Mouse (Mus musculus): Measurements from ENCODE around the gene Synpo2l.
"Not testable (repeated sequence)": the region's sequence is repeated elsewhere in the genome, so short reads cannot be mapped to it uniquely, and the experiment has no call there.

The Synpo2l gene

GRCm38 (mm10) chr14:20668154-20668810, at the start of gene Synpo2l:
TSS of gene Synpo2l (minus strand) at chr14:20668354.
- no peak for DNase-seq (ENCODE audit: low spot score)

DNA sequence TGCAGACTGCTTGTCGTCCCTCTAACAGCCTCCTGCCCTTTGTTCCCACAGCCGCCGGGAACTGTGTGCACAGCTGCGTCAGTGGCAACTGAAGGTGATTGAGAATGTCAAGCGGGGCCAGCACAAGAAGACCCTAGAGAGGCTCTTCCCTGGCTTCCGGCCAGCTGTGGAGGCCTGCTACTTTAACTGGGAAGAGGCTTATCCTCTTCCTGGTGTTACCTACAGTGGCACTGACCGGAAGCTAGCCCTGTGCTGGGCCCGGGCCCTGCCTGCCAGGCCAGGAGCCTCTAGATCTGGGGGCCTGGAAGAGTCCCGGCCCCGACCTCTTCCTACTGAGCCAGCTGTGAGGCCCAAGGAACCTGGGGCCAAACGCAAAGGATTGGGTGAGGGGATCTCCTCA, 45.7 kb upstream of the Synpo2l start:
- DNase-seq (ENCODE audit: low spot score): no peak

DNA sequence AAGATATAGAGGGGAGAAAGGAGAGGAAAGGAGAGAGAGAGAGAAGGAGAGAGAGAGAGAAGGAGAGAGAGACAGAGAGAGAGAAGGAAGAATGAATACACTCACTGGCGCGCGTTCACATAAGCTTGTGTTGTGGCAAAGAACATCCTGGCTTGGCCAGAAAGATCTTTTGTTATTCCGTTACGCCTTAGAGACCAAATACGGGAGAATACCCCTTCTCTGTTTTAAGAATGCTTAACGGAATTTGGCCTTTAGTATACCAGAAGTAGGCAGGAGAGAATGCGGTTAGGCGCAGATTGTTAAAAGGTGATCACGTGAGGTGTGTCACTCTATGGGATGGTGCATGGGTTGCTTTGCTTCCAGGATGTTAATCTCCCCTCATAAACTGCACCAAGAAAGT, 40.1 kb upstream of the Synpo2l start:
- DNase-seq (ENCODE audit: low spot score): no peak

DNA sequence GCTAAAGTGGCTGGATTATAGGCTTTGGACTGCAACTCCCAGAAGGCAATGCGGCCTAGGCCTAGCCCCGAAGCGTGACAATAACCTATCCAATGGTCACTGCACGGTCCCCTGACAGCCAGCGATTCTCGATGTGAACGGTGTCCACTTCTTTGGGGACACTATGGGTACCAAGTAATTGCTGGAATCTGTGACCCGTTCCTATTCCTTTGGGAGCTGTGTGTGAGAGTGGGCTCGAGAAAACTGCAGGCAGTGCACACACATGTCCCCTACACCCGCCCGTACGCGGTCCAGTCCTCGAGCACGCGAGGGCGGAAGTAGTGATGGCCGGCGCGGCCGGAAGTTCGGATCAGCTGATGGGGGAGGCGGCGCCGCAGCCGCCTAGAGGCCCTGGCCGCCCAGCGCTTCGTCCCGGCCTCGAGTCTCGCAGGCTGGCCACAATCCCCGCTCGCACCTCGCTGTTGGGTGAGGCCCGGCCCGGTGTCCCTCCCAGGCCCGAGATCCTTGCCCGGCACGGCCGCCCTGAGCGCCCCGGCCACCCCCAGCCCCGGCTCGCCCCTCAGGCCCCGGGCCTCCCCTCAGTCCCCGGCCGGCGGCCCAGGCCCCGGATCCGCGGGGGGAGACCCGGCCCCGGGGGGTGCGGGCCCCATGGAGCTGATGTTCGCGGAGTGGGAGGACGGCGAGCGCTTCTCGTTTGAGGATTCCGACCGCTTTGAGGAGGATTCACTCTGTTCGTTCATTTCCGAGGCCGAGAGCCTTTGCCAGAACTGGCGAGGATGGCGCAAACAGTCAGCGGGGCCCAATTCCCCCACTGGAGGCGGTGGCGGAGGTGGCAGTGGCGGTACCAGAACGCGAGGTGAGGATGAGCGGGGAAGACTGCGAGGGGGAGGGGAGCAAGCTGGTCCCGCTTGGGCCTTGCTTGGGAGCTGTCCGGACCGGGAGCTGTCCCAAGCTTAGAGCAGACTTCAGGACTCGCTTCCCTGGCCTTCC, 39.3 kb upstream of the Synpo2l start, which contains the start of gene Zswim8:
Zswim8 (plus strand) TSS at position 352 of the 990 bp plus-strand sequence.
- DNase-seq (ENCODE audit: low spot score): peak; percentile 93

- DNase-seq (ENCODE audit: low spot score): not testable (repeated sequence)
Measured at GRCm38 (mm10) chr14:20703461-20703860, 35.3 kb upstream of the Synpo2l start.

DNA sequence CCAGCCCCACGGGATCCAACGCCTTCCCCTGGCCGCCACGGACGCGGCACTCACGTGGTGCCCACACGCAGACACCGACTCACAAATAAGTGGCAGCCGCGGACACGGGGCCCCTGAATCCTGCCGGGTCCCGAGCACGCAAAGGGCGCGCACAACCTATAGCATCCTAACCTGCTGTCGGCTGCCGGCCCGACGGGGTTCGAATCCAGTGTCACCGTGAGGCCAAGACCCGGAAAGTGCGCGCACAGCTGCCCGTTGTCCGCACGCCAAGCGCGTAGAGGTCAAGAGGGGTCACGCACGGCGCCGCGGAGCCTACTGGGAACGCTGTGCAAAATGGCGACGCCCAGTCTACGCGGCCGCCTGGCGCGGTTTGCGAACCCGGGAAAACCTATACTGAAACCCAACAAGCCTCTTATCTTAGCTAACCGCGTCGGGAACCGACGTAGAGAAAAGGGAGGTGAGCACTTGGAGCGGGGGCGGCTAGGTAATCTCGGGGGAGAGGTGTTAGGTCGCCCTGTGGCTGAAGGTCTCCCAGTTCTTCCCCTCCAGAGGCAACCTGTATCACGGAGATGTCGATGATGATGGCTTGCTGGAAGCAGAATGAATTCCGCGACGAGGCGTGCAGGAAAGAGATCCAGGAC, 34.7 kb upstream of the Synpo2l start, which contains the start of gene Chchd1:
Chchd1 (plus strand) TSS at position 266 of the 641 bp plus-strand sequence.
- DNase-seq (ENCODE audit: low spot score): peak; percentile 91

- DNase-seq (ENCODE audit: low spot score): no peak
Measured at GRCm38 (mm10) chr14:20702096-20702740, 34.1 kb upstream of the Synpo2l start.

- DNase-seq (ENCODE audit: low spot score): no peak
Measured at GRCm38 (mm10) chr14:20701554-20701953, 33.4 kb upstream of the Synpo2l start.

GRCm38 (mm10) chr14:20700362-20700761, 32.2 kb upstream of the Synpo2l start:
- DNase-seq (ENCODE audit: low spot score): no peak

DNA sequence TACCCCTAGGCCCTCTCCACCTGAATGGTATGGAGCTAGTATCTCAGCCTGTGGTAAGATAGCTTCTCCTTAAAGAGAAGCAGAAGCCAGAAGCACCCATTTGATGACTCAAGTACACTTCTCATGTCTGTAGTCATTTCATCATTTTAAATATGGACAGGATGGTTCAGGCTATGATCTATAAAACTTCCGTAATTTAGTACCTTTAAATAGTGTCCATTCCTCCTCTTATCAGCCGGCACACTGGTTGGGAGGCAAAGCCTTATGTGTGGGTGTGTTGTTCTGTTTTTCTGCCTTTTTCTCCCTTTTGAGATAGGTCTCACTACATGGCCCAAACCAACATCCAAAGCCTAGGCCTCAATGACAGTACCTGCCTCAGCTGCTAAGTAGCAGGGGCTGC, 30.4 kb upstream of the Synpo2l start:
- no peak for DNase-seq (ENCODE audit: low spot score)

DNA sequence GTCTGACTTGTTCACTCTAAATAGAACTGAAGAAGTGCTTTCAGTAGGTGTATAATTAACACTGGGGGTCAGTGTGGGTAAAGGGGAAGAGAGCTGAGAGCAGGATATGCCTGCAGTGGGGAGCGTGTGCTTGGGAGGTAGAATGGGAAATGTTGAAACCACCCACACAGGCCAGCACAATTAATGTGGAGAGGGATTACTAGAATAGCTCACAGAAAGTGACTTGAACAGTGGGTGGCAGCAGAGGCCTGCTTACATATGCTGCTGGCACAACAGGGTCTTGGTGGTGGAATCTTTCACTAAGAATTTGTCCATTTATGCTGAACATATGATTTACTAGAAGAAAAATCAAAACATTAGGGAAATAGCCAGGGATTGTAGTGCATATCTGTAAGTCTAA, 28.8 kb upstream of the Synpo2l start:
- DNase-seq (ENCODE audit: low spot score): peak; percentile 72

- DNase-seq (ENCODE audit: low spot score): no peak
Measured at GRCm38 (mm10) chr14:20695761-20696520, 27.8 kb upstream of the Synpo2l start.

GRCm38 (mm10) chr14:20694884-20695760, 27.0 kb upstream of the Synpo2l start, which contains the start of gene Fut11:
TSS of gene Fut11 (plus strand) at chr14:20694968.
- DNase-seq (ENCODE audit: low spot score): peak; percentile 91

DNA sequence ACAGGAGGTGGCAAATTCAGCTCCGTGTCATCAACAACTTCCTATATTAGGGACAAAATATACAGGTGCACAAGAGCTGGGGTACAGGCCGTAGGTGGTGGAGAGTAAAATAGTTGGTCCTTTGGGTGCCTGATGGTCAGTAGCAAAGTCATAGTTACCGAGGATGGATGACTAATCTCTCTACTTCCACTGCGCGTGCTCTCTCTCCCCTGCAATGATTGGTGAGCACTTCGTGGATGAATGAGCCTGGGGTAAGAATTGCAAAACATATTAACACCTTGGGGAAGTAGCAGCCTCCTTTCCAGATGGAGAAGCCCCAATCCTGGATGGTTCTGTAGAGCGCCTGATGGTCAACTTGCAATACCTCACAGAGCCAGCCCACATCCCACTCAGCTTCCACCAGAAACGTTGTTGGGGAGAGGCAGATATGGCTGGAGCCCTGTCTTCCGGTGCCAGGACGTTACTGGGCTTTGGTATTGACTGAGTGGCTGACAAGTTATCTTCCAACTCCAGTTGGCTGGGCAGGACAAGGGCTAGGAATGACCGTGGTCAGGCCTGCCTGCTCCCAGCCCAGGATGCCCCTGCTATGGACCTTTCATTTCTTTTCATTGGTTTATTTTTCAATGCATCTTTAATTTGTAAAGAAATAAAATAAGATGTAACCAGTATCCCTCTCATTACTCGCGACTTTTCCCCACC, 26.2 kb upstream of the Synpo2l start:
- DNase-seq (ENCODE audit: low spot score): no peak

GRCm38 (mm10) chr14:20693589-20694101, 25.5 kb upstream of the Synpo2l start:
- no peak for DNase-seq (ENCODE audit: low spot score)

- no peak for DNase-seq (ENCODE audit: low spot score)
Measured at GRCm38 (mm10) chr14:20691772-20692171, 23.6 kb upstream of the Synpo2l start.

- no peak for DNase-seq (ENCODE audit: low spot score)
Measured at GRCm38 (mm10) chr14:20689009-20689408, 20.9 kb upstream of the Synpo2l start.

DNA sequence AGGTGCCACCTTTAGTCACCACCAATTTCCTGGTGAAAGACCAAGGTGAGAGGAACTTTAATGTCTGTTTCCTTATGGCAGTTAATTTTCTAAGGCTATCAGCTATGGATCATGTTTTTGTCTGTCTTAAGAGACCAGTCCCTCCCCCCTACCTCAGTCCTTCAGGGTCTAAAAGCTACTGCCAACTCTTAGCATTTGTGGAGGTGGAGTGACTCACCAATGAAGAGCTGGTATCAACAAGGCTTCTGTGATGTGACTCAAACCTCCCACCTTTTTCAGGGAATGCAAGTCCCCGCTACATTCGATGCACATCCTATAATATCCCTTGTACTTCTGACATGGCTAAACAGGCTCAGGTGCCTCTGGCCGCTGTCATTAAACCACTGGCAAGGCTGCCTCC, 18.4 kb upstream of the Synpo2l start:
- DNase-seq (ENCODE audit: low spot score): no peak

GRCm38 (mm10) chr14:20682498-20682897, 14.3 kb upstream of the Synpo2l start:
- no peak for DNase-seq (ENCODE audit: low spot score)

Data from retina, embryonic 14.5 days (tissue).